In the genomic region with DNA sequence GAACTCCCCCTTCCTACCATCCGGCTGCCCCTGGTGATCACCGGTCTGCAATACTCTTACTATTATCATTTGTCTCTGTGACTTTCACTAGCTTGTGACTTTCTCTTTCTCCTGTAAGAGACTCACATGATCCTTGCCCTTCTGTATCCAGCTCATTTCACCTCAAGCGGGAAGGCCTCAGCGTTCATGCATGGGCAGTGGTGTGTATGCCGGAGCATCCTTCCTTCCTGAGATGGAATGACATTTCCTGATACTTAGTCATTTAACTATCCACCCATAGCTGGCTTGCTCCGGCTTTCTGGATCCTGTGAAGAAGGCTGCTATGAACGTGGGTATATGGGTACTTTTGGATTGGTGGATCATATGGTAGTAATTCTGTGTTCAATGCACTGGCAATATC, we compare ENCODE assay signal across 27 mouse cellular contexts.
DNase-seq lines count a peak whose midpoint lies in the region; ATAC-seq and TF ChIP-seq lines count a peak whose summit lies in the region.
"Had no signal": no experiment of that assay in that cellular context is flagged by ENCODE, and none has a peak within 500 bp of the region (broad histone marks: within the 10 kb centered on the region; RNA-seq: fewer than 3 reads in every experiment).

No protein-coding gene starts in this region.

- H3K9me3 ChIP-seq in kidney, embryonic 15.5 days (replicated peaks), result no peaks in the 10 kb centered on the region
- no peaks in the 10 kb centered on the region for H3K9me3 ChIP-seq in kidney, postnatal 0 days (replicated peaks; ENCODE audit: low read length)
- H3K9me3 ChIP-seq: embryonic facial prominence, embryonic 13.5 days; embryonic facial prominence, embryonic 15.5 days; forebrain, embryonic 10.5 days; forebrain, embryonic 12.5 days had no signal

- H3K27ac ChIP-seq in kidney, adult 2 months (ENCODE audit: insufficient read depth, low read depth, low read length), result no peak overlapping the region
- peak overlapping the region; percentile 71 for H3K27ac ChIP-seq in kidney, embryonic 15.5 days
- no peak overlapping the region for H3K27ac ChIP-seq in kidney, postnatal 0 days
- H3K27ac ChIP-seq: embryonic facial prominence, embryonic 13.5 days; embryonic facial prominence, embryonic 15.5 days; forebrain, embryonic 10.5 days; forebrain, embryonic 12.5 days had no signal

- no peak overlapping the region for H3K9ac ChIP-seq in kidney, embryonic 15.5 days
- no peak overlapping the region for H3K9ac ChIP-seq in kidney, postnatal 0 days (ENCODE audit: low read depth, low read length)
- H3K9ac ChIP-seq: embryonic facial prominence, embryonic 13.5 days; embryonic facial prominence, embryonic 15.5 days; forebrain, embryonic 12.5 days had no signal

- H3K36me3 ChIP-seq in kidney, adult 2 months (ENCODE audit: control insufficient read depth, insufficient read depth, low read length), result no peaks in the 10 kb centered on the region
- no peaks in the 10 kb centered on the region for H3K36me3 ChIP-seq in kidney, embryonic 15.5 days
- no peaks in the 10 kb centered on the region for H3K36me3 ChIP-seq in kidney, postnatal 0 days (ENCODE audit: insufficient read depth, low read length)
- H3K36me3 ChIP-seq: embryonic facial prominence, embryonic 13.5 days; embryonic facial prominence, embryonic 15.5 days; forebrain, embryonic 10.5 days; forebrain, embryonic 12.5 days; G1E had no signal

- DNase-seq in kidney, adult 2 months, result peak; percentile 5
- no peak for DNase-seq in kidney, postnatal 25 days
- no peak for DNase-seq in kidney, postnatal 14 days
- peak; percentile 82 for DNase-seq in kidney, postnatal 0 days (ENCODE audit: low spot score)
- DNase-seq in kidney, adult 9 months, result no peak
- DNase-seq: adrenal gland, adult 2 months; adrenal gland, postnatal 10 days; adrenal gland, postnatal 25 days; B cell, adult 2 months; cerebellum, adult 11 months; cerebellum, adult 18-20 months; cerebellum, adult 8-10 months; cerebellum, adult 9-11 months; cerebellum, postnatal 14 days; cerebellum, postnatal 36 days; embryo, embryonic 11 days had no signal

- WGBS in kidney, adult 2 months, result 34% methylated on average over 7 of the region's 7 CpGs
- WGBS in kidney, embryonic 15.5 days, result 32% methylated on average over 7 of the region's 7 CpGs
- WGBS in kidney, postnatal 0 days, result 28% methylated on average over 7 of the region's 7 CpGs

- no peaks in the 10 kb centered on the region for H3K4me1 ChIP-seq in kidney, adult 2 months (ENCODE audit: control insufficient read depth, insufficient read depth, low read length)
- H3K4me1 ChIP-seq in kidney, embryonic 15.5 days, result peaks cover 32% of the 10 kb centered on the region
- H3K4me1 ChIP-seq in kidney, postnatal 0 days (replicated peaks; ENCODE audit: insufficient read depth, low read length), result 0 out of 2 replicates have a peak, but pooled peaks cover 2% of the 10 kb centered on the region
- H3K4me1 ChIP-seq: embryonic facial prominence, embryonic 15.5 days; forebrain, embryonic 10.5 days; forebrain, embryonic 12.5 days had no signal

- no peak overlapping the region for H3K4me3 ChIP-seq in kidney, adult 2 months (ENCODE audit: insufficient read depth, low read depth, low read length)
- H3K4me3 ChIP-seq in kidney, embryonic 15.5 days (replicated peaks), result no peak overlapping the region
- no peak overlapping the region for H3K4me3 ChIP-seq in kidney, postnatal 0 days (replicated peaks; ENCODE audit: low read depth, low read length)
- H3K4me3 ChIP-seq: embryonic facial prominence, embryonic 13.5 days; embryonic facial prominence, embryonic 15.5 days; erythroblast, embryonic 14.5 days; forebrain, embryonic 10.5 days; forebrain, embryonic 12.5 days had no signal

- no peak overlapping the region for H3K4me2 ChIP-seq in kidney, embryonic 15.5 days
- H3K4me2 ChIP-seq in kidney, postnatal 0 days (ENCODE audit: low read length), result no peak overlapping the region
- H3K4me2 ChIP-seq: embryonic facial prominence, embryonic 13.5 days; embryonic facial prominence, embryonic 15.5 days; forebrain, embryonic 12.5 days had no signal

- H3K27me3 ChIP-seq in kidney, adult 2 months (replicated peaks; ENCODE audit: control insufficient read depth, insufficient read depth, low read length), result no peaks in the 10 kb centered on the region
- no peaks in the 10 kb centered on the region for H3K27me3 ChIP-seq in kidney, embryonic 15.5 days
- H3K27me3 ChIP-seq in kidney, postnatal 0 days (ENCODE audit: insufficient read depth, low read length), result no peaks in the 10 kb centered on the region
- H3K27me3 ChIP-seq: CH12.LX; embryonic facial prominence, embryonic 13.5 days; embryonic facial prominence, embryonic 15.5 days; forebrain, embryonic 12.5 days had no signal

- no peak for TF ChIP-seq POLR2A in kidney, adult 2 months (IDR thresholded peaks at IDR 0.05; ENCODE audit: low read depth, low read length)

- peak; percentile 93 for ATAC-seq in kidney, embryonic 15.5 days (replicated peaks; ENCODE audit: low FRiP score)
- peak; percentile 84 for ATAC-seq in kidney, postnatal 0 days (replicated peaks; ENCODE audit: low FRiP score, low read depth)
- ATAC-seq: CD4-positive, CD25-positive, alpha-beta regulatory T cell, adult 4 months; forebrain, embryonic 14.5 days; forebrain, embryonic 16.5 days had no signal

- no peak for TF ChIP-seq CTCF in kidney, adult 2 months (conservative IDR thresholded peaks at IDR 0.05; ENCODE audit: insufficient read depth, insufficient read length, low read depth, low read length)
- TF ChIP-seq CTCF in kidney, postnatal 0 days (IDR thresholded peaks at IDR 0.05; ENCODE audit: low read depth), result no peak

Comparison
In these comparisons a context has a peak if more than half of its experiments do, and no peak if none do; other contexts are left out.
1. DNase-seq: peak in kidney, adult 2 months (single experiment) and kidney, postnatal 0 days (single experiment); none in kidney, postnatal 25 days (0 of 2), kidney, postnatal 14 days (single experiment) and kidney, adult 9 months (single experiment).